Mouse (Mus musculus) forebrain, embryonic 12.5 days (tissue): ENCODE results near the gene Pak4. TPM values are rescaled to one million over a fixed set of nuclear protein-coding genes. Genes with fewer than 3 reads are reported as not detected.
"Not testable (repeated sequence)": the region's sequence is repeated elsewhere in the genome, so short reads cannot be mapped to it uniquely, and the experiment has no call there.

Source experiments
- ATAC-seq: fragments of 200-750 bp; cut with Nextera tagmentation; 2 replicates; pipeline ENCODE4 v1.8.0; 2017; ENCODE audit warnings: moderate TSS enrichment; ENCODE audit not compliant: low FRiP score
- H3K27ac ChIP-seq: fragments of 300-500 bp; sonication (generic); 2 replicates; pipeline ENCODE4 v1.5.1; 2016; ENCODE audit warnings: mild to moderate bottlenecking
- H3K27me3 ChIP-seq: fragments of 300-500 bp; sonication (generic); 2 replicates; pipeline ENCODE4 v1.6.1; 2016; ENCODE audit warnings: mild to moderate bottlenecking
- H3K36me3 ChIP-seq: fragments of 300-500 bp; sonication (generic); replicated peaks from 2 replicates; pipeline ENCODE4 v1.6.1; 2016; ENCODE audit warnings: mild to moderate bottlenecking
- H3K4me1 ChIP-seq: fragments of 300-500 bp; sonication (generic); 2 replicates; pipeline ENCODE4 v1.6.1; 2016
- H3K4me2 ChIP-seq: fragments of 300-500 bp; sonication (generic); 2 replicates; pipeline ENCODE4 v1.6.1; 2016; ENCODE audit warnings: mild to moderate bottlenecking, moderate library complexity
- H3K4me3 ChIP-seq: fragments of 300-500 bp; sonication (generic); replicated peaks from 2 replicates; pipeline ENCODE4 v1.5.1; 2016; ENCODE audit warnings: mild to moderate bottlenecking
- H3K9ac ChIP-seq: fragments of 300-500 bp; sonication (generic); 2 replicates; pipeline ENCODE4 v1.6.1; 2016; ENCODE audit warnings: mild to moderate bottlenecking
- H3K9me3 ChIP-seq: fragments of 300-500 bp; sonication (generic); 2 replicates; pipeline ENCODE4 v1.6.1; 2016
- WGBS: fragments of 180-500 bp; shearing (Covaris S2); methylation state at CpG from one replicate; pipeline ENCODE4 v1.1.7; 2016; 5-methylcytosine and 5-hydroxymethylcytosine counted together
- polyA plus RNA-seq: library from polyadenylated mRNA; unstranded; fragments of >200 nt; fragmentation: Nextera tagmentation; extraction: Ambion mirVana; gene quantifications from 2 replicates; pipeline ENCODE4 v1.2.1, GENCODE M21; 2016

Gene Pak4
- polyA plus RNA-seq, 1 experiment from 2014 or later, result 41.0 TPM

DNA sequence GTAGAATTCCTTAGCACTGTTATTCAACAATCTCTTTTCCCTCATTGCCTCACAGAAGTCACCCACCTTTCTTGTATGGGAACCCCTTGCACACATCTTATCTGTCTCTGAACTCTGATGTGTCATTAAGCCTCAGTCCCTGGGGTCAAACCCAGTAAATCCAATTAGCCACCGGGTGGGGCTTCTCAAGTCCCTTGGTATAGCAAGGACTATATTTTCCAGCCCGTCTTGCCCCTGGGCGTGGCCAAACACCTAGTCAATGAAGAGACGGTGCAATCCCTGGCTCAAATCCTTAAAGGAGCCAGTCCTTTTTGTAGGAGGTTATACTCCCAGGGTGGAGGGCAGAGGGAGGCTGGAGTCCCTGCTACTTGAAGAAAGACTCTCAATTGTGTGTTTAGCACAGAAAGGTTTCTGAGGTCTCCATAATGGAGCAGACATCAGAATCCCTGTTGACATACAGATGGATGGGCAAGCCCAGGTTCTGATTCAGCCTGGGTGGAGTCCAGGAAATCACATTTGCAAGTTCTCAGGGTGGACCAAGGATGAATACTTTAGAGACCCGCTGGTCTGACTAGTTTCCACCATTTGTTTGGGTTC is 41.9 kb downstream of the Pak4 start:
- no peak overlapping the region for H3K9ac ChIP-seq
- ATAC-seq, result no peak
- no peaks in the 10 kb centered on the region for H3K27me3 ChIP-seq
- H3K4me1 ChIP-seq, result peaks cover 5% of the 10 kb centered on the region; the same call in 1 of the 2 replicates
- no peak overlapping the region for H3K4me2 ChIP-seq
- H3K4me3 ChIP-seq, result no peak overlapping the region
- WGBS, result 23% methylated on average over 5 of the region's 5 CpGs
- peaks cover 7% of the 10 kb centered on the region; the same call in 1 of the 2 replicates for H3K9me3 ChIP-seq
- peaks cover 28% of the 10 kb centered on the region for H3K36me3 ChIP-seq
- 0 out of 2 replicates have a peak overlapping the region, but pooled peaks have one; percentile 13 for H3K27ac ChIP-seq

DNA sequence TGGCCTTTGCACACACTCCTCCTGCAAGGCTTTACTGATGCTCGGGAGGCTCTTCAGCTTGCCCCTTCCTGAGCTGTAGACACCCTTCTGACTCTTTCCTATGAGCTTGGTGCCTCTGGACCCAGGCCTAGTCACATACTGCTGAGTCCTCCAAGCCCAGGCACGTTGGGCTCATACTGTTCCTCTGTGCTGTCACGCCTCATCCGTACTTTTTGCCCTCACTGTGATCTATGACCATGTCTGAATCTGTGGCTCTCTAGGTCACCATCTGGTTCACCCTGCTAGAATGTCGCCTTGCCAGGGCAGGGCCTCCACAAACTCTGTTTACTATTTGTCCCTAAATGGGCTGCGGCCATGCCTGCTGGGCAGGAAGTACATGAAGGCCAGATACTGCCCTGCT is 44.9 kb downstream of the Pak4 start:
- WGBS, result 92% methylated on average over 6 of the region's 6 CpGs
- Histone ChIP-seq H3K4me1 (peaks cover 5% of the 10 kb centered on the region; the same call in 1 of the 2 replicates), H3K9me3 (peaks cover 7% of the 10 kb centered on the region; the same call in 1 of the 2 replicates), H3K9ac (no peak overlapping the region), H3K4me3 (no peak overlapping the region), H3K27ac (no peak overlapping the region), H3K27me3 (peaks cover 6% of the 10 kb centered on the region), H3K4me2 (no peak overlapping the region), H3K36me3 (no peaks in the 10 kb centered on the region)
- ATAC-seq, result no peak

DNA sequence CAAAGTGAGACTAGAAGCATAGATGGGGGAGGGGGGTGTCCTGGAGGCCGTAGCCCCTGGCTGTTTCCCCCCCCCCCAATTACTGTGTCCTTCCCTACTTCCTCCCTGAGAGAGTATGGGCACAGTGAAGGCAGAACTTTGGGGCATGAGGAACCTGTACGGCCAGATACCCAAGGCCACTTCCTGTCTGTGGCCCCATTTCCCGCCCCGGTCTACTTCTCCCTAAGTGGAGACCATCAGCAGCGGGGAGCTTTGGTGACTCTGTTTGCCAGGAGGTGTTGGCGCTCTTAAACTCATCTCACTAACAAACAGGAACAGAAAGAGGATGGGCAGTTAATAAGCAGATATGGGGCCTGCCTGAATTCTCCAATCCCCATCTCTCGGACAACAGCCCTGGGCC is 50.4 kb downstream of the Pak4 start:
- peaks cover 55% of the 10 kb centered on the region for H3K27me3 ChIP-seq
- ATAC-seq, result no peak
- H3K4me1 ChIP-seq, result peaks cover 19% of the 10 kb centered on the region
- H3K9ac ChIP-seq, result no peak overlapping the region
- no peaks in the 10 kb centered on the region for H3K36me3 ChIP-seq
- H3K4me3 ChIP-seq, result no peak overlapping the region
- peaks cover 3% of the 10 kb centered on the region; the same call in 1 of the 2 replicates for H3K9me3 ChIP-seq
- no peak overlapping the region for H3K4me2 ChIP-seq
- WGBS, result 77% methylated on average over 7 of the region's 7 CpGs
- H3K27ac ChIP-seq, result no peak overlapping the region

DNA sequence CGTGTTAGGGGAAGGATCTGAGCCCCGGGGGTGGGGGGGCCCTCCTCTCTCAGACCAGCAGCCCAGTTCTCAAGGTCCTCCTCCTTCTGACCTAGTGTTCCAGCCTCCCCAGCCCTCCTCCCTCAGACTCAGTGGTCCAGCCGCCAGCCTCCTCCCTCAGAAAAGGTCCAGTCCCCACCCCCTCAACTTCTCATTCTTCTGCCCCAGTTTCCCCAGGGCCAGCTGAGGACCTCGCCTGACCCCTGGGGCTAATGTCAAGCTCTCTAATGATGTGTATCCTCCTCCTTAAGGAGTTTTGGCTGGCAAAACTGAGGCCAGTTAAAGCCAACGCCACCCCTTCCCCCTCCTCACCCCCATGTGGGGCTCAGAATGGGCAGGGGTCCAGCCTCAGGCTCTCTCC is 50.8 kb downstream of the Pak4 start, which contains the start of gene Nccrp1:
TSS of gene Nccrp1 (minus strand) at position 101 of the 400 bp plus-strand sequence.
- no peak for ATAC-seq

DNA sequence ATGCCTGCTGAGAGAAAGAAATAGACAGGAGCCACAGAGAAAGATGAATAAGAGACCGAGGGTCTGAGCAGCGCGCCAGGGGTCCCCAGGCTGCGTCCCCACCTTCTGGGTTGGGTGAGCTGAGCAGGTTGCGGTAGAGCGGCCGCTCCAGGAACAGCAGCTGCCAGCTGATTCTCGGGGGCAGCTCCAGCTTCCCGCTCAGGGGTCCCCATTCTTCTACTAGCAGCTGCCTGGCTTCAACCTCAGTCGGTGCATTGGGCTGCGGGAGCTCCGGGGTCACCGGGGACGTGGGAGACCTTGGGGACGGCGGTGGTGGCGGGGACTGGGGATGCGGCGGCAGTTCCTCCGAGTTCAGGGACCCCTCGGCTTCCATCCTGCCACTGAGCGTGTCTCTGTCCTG is 51.3 kb downstream of the Pak4 start:
- H3K9ac ChIP-seq, result peak overlapping the region; percentile 45
- 1% methylated on average over 22 of the region's 22 CpGs for WGBS
- H3K27ac ChIP-seq, result no peak overlapping the region
- H3K4me2 ChIP-seq, result peak overlapping the region; percentile 59
- no peaks in the 10 kb centered on the region for H3K9me3 ChIP-seq
- peaks cover 19% of the 10 kb centered on the region for H3K4me1 ChIP-seq
- H3K27me3 ChIP-seq, result peaks cover 57% of the 10 kb centered on the region
- no peaks in the 10 kb centered on the region for H3K36me3 ChIP-seq
- no peak for ATAC-seq
- H3K4me3 ChIP-seq, result peak overlapping the region; percentile 34

More for the DNA sequence above, 50.8 kb downstream of the Pak4 start, which contains the start of gene Nccrp1:
- H3K4me2 ChIP-seq, result peak within 1 kb of the TSS; percentile 59
- H3K4me1 ChIP-seq, result peaks cover 19% of the 10 kb centered on the region
- peak within 1 kb of the TSS; percentile 45 for H3K9ac ChIP-seq
- no peak within 1 kb of the TSS for H3K27ac ChIP-seq
- 3% methylated on average over 5 of the region's 5 CpGs for WGBS
- peak within 1 kb of the TSS; percentile 34 for H3K4me3 ChIP-seq
- peaks cover 55% of the 10 kb centered on the region for H3K27me3 ChIP-seq
- H3K9me3 ChIP-seq, result 0 out of 2 replicates have a peak, but pooled peaks cover under 1% of the 10 kb centered on the region
- H3K36me3 ChIP-seq, result no peaks in the 10 kb centered on the region

DNA sequence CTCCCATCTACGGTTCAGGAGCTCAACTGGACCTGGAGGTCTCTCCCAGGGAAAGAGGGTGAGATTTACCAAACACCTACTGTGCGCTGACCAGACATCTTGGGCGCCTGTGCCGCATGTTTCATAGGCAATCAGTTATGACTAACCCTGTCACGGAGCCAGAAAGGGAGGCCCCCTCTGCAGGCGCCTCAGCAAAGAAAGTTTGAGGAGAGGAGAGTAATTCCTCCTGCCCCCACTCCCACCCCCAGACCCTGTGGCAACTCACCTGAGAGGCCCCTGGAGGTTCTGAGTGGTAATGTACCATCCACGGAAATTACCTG is 52.1 kb downstream of the Pak4 start:
- no peak for ATAC-seq

DNA sequence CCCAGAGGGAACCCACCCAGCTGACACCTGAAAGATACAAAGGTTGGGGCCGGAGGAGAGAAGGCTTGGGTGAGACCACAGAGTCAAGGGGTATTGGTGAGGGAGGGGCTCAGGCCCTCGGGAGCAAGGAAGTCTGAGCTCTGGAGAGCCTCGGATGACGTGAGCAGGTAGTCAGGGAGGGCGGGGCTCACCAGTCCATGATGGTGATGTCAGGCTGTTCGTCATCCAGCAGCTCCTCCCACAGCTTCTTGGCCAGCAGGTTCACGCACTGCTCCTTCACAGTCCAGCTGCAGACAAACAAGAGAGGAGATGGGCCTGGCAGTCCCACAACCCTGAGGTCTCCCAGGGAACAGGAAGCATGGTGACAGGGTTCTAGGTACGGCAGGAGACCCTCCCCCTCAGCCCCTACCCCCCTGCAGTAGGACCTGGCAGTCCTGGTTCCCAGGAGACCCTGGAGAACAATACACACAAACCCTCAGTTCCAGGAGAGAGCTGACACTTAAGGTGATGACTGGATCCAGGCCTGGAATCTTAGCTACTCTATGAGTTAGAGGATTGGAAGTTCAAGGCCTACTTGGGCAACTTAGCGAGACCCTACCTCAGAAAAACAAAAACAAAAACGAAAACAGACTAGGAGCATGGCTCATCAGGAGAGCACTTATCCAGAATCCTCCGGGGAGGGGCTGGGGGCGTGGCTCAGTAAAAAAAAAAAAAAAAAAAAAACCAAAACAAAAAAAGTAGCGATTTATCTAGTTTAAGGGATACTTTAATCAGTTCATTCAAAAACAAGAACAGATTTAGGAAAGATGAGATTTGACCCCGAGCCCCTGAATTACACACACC is 52.7 kb downstream of the Pak4 start:
- no peak overlapping the region for H3K27ac ChIP-seq
- H3K9ac ChIP-seq, result no peak overlapping the region
- 30% methylated on average over 14 of the region's 14 CpGs for WGBS
- H3K36me3 ChIP-seq, result no peaks in the 10 kb centered on the region
- H3K4me2 ChIP-seq, result no peak overlapping the region
- peak; percentile 49; the same call in 1 of the 2 replicates for ATAC-seq
- peaks cover 19% of the 10 kb centered on the region for H3K4me1 ChIP-seq
- H3K4me3 ChIP-seq, result no peak overlapping the region
- no peaks in the 10 kb centered on the region for H3K9me3 ChIP-seq
- H3K27me3 ChIP-seq, result peaks cover 57% of the 10 kb centered on the region

More for the DNA sequence above, 52.1 kb downstream of the Pak4 start:
- no peak overlapping the region for H3K27ac ChIP-seq
- peaks cover 19% of the 10 kb centered on the region for H3K4me1 ChIP-seq
- no peak overlapping the region for H3K4me3 ChIP-seq
- 0 out of 2 replicates have a peak overlapping the region, but pooled peaks have one; percentile 59 for H3K4me2 ChIP-seq
- no peaks in the 10 kb centered on the region for H3K9me3 ChIP-seq
- peaks cover 57% of the 10 kb centered on the region for H3K27me3 ChIP-seq
- WGBS, result 38% methylated on average over 7 of the region's 7 CpGs
- no peaks in the 10 kb centered on the region for H3K36me3 ChIP-seq
- H3K9ac ChIP-seq, result no peak overlapping the region

DNA sequence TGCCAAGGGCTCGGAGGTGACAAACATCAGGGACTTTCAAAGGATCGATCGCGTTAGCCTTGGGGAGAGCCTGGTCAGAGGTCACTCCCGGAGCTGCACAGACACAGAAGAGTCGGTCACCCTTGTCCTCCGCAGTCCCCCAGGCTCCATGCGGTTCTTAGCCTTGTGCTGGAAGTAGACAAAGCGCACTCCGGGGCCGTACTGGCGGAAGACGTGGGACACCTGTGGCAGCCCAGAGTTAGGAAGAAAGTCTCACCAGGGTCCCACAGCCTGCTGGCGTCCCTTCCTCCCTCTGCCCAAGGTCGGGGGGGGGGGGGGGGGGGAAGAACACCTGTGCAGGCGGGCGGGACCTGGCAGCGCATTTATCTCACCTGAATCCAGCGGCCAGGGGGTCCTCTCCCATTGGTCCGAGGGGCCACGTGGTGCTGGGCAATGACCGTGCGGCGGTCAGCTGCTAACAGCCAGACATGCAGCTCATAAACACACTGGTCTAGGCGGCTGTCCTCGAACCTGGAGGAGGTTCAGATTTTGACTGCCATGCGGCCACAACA is 53.9 kb downstream of the Pak4 start:
- Histone ChIP-seq H3K9me3 (no peaks in the 10 kb centered on the region), H3K27ac (no peak overlapping the region), H3K36me3 (no peaks in the 10 kb centered on the region), H3K27me3 (peaks cover 57% of the 10 kb centered on the region), H3K4me3 (peak overlapping the region; percentile 19), H3K4me2 (peak overlapping the region; percentile 44), H3K4me1 (peaks cover 19% of the 10 kb centered on the region), H3K9ac (no peak overlapping the region)
- 3% methylated on average over 25 of the region's 27 CpGs for WGBS
- ATAC-seq, result no peak

DNA sequence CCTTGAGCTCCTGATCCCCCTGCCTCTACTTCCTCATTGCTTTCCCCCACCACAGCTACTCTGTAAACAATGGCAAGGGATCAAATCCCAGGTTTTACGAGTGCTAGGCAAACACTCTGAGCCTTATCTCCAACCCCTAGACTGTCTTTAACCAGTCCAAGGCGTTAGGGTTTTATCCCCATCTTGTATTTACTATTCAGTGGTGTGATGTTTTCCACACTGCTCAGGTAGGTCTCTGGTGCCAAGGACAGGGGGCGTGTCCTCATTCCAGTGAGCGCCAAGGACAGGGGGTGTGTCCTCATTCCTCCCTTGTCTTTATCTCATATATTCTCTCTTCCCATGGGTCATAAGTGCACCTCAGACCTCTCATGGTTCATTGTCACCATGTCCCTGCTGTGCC is 57.5 kb downstream of the Pak4 start, which contains the start of gene Sycn:
TSS of gene Sycn (plus strand) at position 360 of the 400 bp plus-strand sequence.
- peaks cover 5% of the 10 kb centered on the region for H3K4me1 ChIP-seq
- peaks cover 25% of the 10 kb centered on the region for H3K27me3 ChIP-seq
- WGBS, result 89% methylated on average over 4 of the region's 4 CpGs
- no peak within 1 kb of the TSS for H3K4me2 ChIP-seq
- H3K4me3 ChIP-seq, result no peak within 1 kb of the TSS
- H3K9ac ChIP-seq, result no peak within 1 kb of the TSS
- H3K27ac ChIP-seq, result no peak within 1 kb of the TSS
- H3K36me3 ChIP-seq, result no peaks in the 10 kb centered on the region
- no peaks in the 10 kb centered on the region for H3K9me3 ChIP-seq
- no peak for ATAC-seq

DNA sequence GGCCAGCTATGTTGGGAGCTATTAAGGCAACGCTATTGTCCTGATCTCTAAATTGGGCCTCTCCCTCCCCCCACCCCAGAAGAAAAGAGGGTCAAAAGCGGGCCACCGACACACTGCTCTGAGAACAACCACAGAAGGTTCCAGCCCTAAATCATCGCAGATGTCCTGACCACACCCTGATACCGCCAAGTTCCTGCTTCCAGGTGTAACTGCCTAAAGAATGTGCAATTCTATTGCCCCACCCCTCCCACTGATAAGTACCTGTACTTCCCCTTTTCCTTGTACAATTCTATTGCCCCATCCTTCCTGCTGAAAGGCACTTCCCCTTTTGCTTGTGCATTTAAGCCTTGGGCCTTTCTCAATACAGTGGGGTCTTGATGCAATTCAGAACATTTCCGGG is 59.1 kb downstream of the Pak4 start:
- H3K4me2 ChIP-seq, ATAC-seq, H3K27ac ChIP-seq, H3K4me1 ChIP-seq, H3K36me3 ChIP-seq, H3K9me3 ChIP-seq, H3K27me3 ChIP-seq, H3K9ac ChIP-seq, H3K4me3 ChIP-seq: not testable (repeated sequence)
- 88% methylated on average over 6 of the region's 6 CpGs for WGBS

DNA sequence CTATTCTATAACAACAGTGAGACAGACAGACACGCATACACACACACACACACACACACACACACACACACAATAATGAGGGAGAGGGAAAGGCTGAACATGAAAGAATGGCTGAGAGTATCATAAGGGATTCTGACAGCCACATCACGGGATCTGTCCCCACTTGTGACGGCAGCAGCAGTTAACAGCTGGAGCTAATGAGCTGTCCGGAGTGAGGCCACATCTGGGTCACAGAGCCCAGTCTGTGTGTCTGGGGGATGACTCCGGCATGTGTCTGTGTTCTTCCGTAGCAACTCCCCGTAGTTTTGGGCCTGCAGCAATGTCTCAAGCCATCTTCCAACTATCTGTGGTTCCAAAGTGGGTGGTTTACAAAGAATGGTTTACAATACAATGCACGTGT is 66.0 kb downstream of the Pak4 start:
- 77% methylated on average over 8 of the region's 8 CpGs for WGBS

More for the DNA sequence above, 66.0 kb downstream of the Pak4 start:
- Histone ChIP-seq H3K27me3 (no peaks in the 10 kb centered on the region), H3K4me2 (no peak overlapping the region), H3K36me3 (no peaks in the 10 kb centered on the region), H3K9me3 (no peaks in the 10 kb centered on the region), H3K4me1 (no peaks in the 10 kb centered on the region), H3K27ac (no peak overlapping the region), H3K4me3 (no peak overlapping the region), H3K9ac (no peak overlapping the region)
- no peak for ATAC-seq
